Mouse (Mus musculus): ENCODE measurements around the gene Olfr1419.
"Not testable (repeated sequence)": the region's sequence is repeated elsewhere in the genome, so short reads cannot be mapped to it uniquely, and the experiment has no call there.

The Olfr1419 gene

DNA sequence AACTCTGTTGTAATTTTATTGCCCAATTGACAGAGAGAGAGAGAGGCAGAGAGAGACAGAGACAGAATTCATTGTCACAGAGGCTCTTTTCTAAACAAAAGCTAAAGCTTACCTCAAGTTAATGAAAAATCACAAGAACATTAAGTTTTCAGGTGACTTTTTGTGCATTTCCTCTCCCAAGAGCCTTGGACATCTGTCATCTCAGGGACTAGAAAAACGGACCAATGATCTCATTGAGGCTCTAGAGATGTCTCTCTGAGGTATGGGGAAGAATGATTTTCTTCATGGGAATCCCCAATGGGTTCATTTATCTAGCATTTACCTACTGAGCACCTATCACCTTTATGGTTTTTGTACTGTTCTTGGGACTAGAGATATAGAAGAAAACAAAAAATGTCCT, at the start of gene Olfr1419:
Gene Olfr1419 (minus strand): TSS at position 101 of the 400 bp plus-strand sequence.
- DNase-seq (ENCODE audit: low read depth, low spot score) = no peak

GRCm38 (mm10) chr19:11922515-11922914, 47.6 kb upstream of the Olfr1419 start:
- DNase-seq (ENCODE audit: low read depth, low spot score) = not testable (repeated sequence)

DNA sequence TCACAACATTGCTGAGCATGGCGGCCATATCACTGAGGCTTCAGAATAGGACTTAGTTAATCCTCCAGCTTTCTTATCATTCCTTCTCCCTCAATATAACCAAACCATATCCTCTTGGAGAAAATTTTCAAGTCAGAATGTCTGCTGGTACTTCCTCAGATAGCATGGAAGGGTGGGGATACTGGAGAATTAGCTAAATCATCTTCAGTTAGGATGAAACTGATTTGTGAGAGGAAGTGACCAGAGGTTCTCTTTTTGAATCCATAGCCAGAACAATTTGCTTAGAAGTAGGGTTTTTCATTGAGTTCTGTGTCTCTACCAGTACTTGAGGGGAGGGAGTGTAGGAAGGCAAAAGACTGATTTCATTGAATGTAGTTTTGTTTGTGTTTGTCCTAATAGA, 47.2 kb upstream of the Olfr1419 start:
- no peak for DNase-seq (ENCODE audit: low read depth, low spot score)

GRCm38 (mm10) chr19:11915804-11916203, 40.9 kb upstream of the Olfr1419 start:
- DNase-seq (ENCODE audit: low read depth, low spot score) = no peak

GRCm38 (mm10) chr19:11912533-11913121, 37.7 kb upstream of the Olfr1419 start:
- DNase-seq (ENCODE audit: low read depth, low spot score) = no peak

DNA sequence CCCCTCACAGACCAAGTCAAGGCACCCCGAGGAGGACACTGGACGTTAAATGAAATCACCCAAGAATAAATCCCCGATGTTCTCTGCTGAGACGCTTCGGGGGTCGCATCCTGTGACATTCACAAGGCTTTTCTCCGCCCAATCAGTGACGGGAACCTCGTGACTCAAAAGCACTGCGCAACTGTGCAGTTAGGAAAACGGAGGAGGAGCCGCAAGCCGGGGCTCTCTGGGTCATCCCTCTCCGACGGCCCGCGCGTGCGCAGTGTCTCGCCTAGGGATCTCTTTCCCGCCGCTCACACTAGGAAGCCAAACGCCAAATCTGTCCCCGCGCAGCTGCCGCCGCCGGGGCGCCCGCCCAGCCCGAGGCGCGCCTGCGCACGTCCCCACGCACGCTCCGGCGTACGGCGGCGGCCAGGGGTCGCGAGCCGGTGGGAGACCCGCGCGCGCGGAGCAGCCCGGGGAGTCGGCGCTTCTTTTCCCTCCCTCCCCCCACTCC, 37.2 kb upstream of the Olfr1419 start, which contains the start of gene Patl1:
Gene Patl1 (plus strand): TSS at position 363 of the 496 bp plus-strand sequence.
- DNase-seq (ENCODE audit: low read depth, low spot score) = peak; percentile 96

GRCm38 (mm10) chr19:11911603-11912002, 36.7 kb upstream of the Olfr1419 start:
- DNase-seq (ENCODE audit: low read depth, low spot score) = no peak

GRCm38 (mm10) chr19:11911021-11911420, 36.1 kb upstream of the Olfr1419 start:
- DNase-seq (ENCODE audit: low read depth, low spot score) = no peak

DNA sequence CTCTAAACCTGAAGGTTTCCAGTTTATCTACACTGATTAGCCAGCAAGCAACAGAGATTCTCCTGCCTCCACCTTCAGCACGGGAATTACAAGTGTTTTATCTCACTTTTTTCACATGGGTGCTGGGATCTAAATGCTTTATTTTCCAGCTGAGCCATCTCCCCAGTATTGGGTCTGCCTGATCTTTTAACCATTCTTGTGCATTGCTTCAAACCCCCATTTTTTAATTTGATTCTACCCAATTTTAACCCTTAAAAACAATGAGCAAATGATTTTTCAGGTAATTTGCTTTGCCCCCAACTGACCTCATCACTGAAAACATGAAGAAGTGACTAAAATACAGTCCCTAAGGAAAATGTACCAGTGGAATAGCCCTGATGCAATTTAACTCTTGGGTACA, 11.4 kb upstream of the Olfr1419 start, which contains the start of gene Olfr1420:
Gene Olfr1420 (plus strand): TSS at position 301 of the 400 bp plus-strand sequence.
- DNase-seq (ENCODE audit: low read depth, low spot score) = no peak

- not testable (repeated sequence) for DNase-seq (ENCODE audit: low read depth, low spot score)
Measured at GRCm38 (mm10) chr19:11878404-11878803, 3.5 kb upstream of the Olfr1419 start.

- no peak for DNase-seq (ENCODE audit: low read depth, low spot score)
Measured at GRCm38 (mm10) chr19:11867837-11868236, 7.1 kb downstream of the Olfr1419 start.

GRCm38 (mm10) chr19:11860966-11861365, 13.9 kb downstream of the Olfr1419 start, which contains the start of gene Olfr1418:
TSS of gene Olfr1418 (minus strand) at chr19:11861066.
- DNase-seq (ENCODE audit: low read depth, low spot score) = no peak

DNA sequence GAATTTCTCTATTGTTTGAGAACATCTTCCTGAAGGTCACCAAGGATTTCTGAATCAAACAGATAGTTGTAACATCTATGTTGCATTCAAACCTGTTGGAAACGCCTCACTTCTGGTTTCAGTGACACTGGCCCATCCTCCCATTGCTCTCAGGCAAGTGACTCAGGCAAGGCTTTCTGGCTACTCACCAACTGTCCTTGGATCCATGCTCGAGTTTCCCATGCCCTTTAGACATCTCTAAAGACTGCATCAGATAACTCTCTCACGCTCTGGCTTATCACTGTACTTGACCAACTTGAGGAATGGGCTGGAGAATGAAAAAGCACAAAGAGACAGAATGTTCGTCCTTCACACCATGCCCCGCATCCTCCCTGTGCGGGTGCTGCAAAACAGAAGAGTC, 18.4 kb downstream of the Olfr1419 start:
- DNase-seq (ENCODE audit: low read depth, low spot score) = no peak

GRCm38 (mm10) chr19:11854821-11855220, 20.1 kb downstream of the Olfr1419 start:
- no peak for DNase-seq (ENCODE audit: low read depth, low spot score)

DNA sequence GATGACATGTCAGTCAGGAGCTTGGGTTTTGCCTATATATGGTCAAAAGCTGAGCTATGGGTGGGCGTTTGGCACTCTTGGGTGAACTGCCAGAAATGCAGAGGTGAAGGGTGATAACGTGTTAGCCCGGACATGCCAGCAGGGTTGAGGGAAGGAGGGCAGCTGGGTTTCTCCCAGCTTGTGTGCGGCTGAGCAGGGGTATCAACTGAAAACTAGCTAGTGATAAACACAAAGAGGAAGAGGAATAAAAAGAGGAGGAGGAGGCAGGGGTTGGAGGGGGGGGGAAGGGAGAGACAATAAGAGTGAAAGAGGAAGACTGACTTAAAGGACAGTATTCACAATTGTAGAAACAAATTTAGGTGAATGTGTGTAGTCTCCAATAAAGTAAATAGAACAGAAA, 22.3 kb downstream of the Olfr1419 start:
- DNase-seq (ENCODE audit: low read depth, low spot score) = no peak

GRCm38 (mm10) chr19:11846333-11846732, 28.6 kb downstream of the Olfr1419 start:
- DNase-seq (ENCODE audit: low read depth, low spot score) = peak; percentile 5

GRCm38 (mm10) chr19:11839119-11839518, 35.8 kb downstream of the Olfr1419 start, which contains the start of gene Olfr1417:
TSS of gene Olfr1417 (minus strand) at chr19:11839219.
- no peak for DNase-seq (ENCODE audit: low read depth, low spot score)

DNA sequence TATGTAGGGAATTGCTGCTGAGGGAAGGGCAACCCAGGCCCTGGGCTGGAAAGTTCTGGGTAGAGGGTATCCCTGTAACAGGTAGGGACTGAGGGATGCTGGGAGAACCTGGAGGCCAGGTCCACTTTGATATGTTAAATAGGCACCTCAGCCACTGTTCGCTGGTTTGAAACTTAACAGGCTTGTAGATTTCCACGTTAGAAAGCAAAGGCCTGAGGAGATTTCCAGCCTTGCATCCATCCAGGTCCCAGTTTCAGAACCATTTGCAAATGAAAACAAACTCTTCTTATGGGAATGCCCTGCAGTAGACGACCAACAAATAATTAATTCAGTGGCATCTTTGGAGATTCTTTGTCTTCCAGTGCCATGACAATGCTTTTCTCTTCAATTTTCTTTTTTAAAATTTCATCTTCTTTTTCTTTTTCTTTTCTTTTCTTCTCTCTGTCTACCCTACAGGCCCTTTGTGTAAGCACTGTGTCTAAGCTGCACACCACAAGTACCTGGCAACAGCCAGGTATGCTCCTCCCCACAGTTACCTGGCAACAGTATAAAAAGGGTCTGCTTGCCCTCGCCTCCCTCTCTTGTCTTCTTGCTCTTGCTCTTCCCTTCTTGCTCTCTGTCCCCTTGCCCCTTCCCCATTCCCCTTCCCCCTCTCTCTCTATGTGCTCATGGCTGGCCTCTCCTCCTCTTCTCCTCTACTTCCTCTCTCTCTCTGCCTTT, 51.4 kb downstream of the Olfr1419 start:
- no peak for DNase-seq (ENCODE audit: low read depth, low spot score)

DNA sequence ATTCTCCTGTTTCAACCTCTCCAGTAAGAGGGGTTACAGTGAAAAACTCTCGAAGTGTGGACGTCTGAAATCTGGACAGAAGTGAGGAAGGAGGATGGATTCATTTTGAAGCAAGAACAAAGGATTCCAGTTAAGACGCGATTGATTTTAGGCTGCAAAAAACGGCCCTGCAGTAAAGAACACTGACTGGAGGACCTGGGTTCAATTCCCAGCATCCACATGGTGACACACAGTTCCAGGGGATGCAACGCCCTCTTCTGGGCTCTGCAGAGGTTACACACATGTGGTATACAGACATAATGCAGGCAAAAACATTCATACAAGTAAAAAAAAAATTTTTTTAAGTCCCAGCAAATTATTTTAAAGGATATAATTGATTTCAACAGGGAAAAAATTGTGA, 54.7 kb downstream of the Olfr1419 start:
- DNase-seq (ENCODE audit: low read depth, low spot score) = no peak

DNA sequence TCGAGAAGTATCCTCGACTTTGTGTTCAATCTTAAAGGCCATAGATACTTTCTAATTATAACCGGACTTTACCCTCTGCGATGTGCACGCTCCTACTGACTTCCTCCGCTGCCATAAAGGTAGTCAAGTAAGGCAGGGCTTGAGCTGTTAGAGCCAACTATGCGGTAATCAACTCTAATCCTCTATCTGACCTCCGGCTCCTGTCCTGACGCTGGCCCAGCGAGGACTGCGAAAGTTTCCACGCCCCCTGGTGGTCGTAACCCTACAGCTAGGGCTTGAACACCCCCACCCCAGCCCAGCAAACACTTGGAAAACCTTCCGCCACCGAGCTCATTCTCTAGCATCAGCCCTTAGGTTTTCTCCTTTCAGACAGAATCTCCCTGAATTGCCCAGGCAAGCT, 55.1 kb downstream of the Olfr1419 start:
- DNase-seq (ENCODE audit: low read depth, low spot score) = no peak

DNA sequence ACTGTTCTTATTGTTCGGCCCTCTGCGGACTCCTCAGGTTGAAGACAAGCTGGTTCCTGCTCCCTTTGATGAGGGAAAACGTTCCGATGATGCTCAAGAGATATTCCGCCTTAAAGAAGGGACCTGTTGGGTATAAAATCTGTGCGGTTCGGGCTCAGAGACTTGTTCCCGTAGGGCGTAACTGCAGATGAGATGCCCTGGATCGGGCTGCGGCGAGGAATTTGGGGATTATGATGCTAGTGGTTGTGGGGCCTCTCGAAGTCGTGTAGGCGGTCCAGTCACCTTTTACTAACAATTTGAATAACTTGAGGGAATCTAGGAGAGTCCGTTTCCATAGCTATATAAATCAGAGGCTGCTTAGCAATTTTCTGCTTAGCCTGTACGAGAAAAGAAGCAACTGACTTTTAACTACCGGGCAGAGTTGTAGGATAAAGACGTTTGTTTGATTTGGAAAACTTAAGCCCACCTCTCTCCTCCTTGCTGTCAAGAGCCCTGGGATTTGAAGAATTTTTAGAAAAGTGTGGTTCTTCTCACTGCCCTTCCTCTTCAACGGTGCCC, 55.7 kb downstream of the Olfr1419 start, which contains the start of gene Stx3:
Gene Stx3 (minus strand): TSS at position 261 of the 558 bp plus-strand sequence.
- no peak for DNase-seq (ENCODE audit: low read depth, low spot score)
